Mouse (Mus musculus): ENCODE data around the gene Rgs7.

DNA sequence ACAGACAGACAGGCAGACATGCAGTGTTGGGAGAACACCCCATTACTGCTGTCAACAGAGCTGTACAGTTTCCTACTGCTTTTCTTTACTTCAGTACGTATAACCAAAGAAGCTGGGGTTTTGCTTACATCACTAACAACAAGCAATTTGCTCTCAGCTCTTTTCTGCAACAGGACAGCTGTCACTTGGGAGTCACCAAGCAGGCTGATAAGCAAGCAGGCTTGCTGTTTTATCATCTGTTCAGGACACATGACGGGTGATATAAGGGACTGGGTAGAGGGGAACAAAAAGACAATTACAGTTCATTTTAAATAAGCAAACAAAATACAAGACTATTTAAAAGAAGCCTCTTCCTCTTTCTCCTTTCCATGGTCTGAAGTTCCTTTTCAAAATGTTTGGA lies 289.4 kb downstream of the Rgs7 start:
- TF ChIP-seq CTCF (IDR thresholded peaks at IDR 0.05; ENCODE audit: extremely low read depth, insufficient read depth, low read length) (no peak), POLR2A (IDR thresholded peaks at IDR 0.05; ENCODE audit: extremely low read depth, insufficient read depth, low read length) (no peak)

Data from cortical plate, adult 2 months (tissue).